Mouse (Mus musculus): Measurements from ENCODE around the gene Dapl1. TPM values are rescaled to one million over a fixed set of nuclear protein-coding genes. Genes with fewer than 3 reads are reported as not detected.

The Dapl1 gene
- total RNA-seq, 4 experiments from 2014 or later, result 0.83 TPM; not detected in 3

- no peak for DNase-seq (ENCODE audit: low spot score in 2 of 2)
These were observed 49.7 kb downstream of the Dapl1 start for GRCm38 (mm10) chr2:59533971-59534748.

GRCm38 (mm10) chr2:59536958-59537357 lies 52.5 kb downstream of the Dapl1 start:
- DNase-seq (ENCODE audit: low spot score in 2 of 2), result no peak

GRCm38 (mm10) chr2:59538031-59538430 lies 53.6 kb downstream of the Dapl1 start:
- peak; percentile 30 to 35 for DNase-seq (ENCODE audit: low spot score in 2 of 2)

GRCm38 (mm10) chr2:59539796-59540195 lies 55.3 kb downstream of the Dapl1 start:
- no peak for DNase-seq (ENCODE audit: low spot score in 2 of 2)

- peak; percentile 54 to 81 for DNase-seq (ENCODE audit: low spot score in 2 of 2)
These were observed 56.9 kb downstream of the Dapl1 start for GRCm38 (mm10) chr2:59541121-59541887.

- no peak for DNase-seq (ENCODE audit: low spot score in 2 of 2)
These were observed 59.2 kb downstream of the Dapl1 start for GRCm38 (mm10) chr2:59543543-59544065.

GRCm38 (mm10) chr2:59544237-59544909 lies 59.9 kb downstream of the Dapl1 start:
- no peak for DNase-seq (ENCODE audit: low spot score in 2 of 2)

- DNase-seq (ENCODE audit: low spot score in 2 of 2), result no peak
These were observed 60.5 kb downstream of the Dapl1 start for GRCm38 (mm10) chr2:59545001-59545400.

- DNase-seq (ENCODE audit: low spot score in 2 of 2), result no peak
These were observed 63.1 kb downstream of the Dapl1 start for GRCm38 (mm10) chr2:59547369-59548099.

GRCm38 (mm10) chr2:59552784-59553183 lies 68.3 kb downstream of the Dapl1 start:
- no peak for DNase-seq (ENCODE audit: low spot score in 2 of 2)

GRCm38 (mm10) chr2:59554373-59554940 lies 70.0 kb downstream of the Dapl1 start:
- DNase-seq (ENCODE audit: low spot score in 2 of 2), result no peak

Other genes starting within 250 kb of the Dapl1 start
- gene Tanc1, start 127.4 kb downstream of the Dapl1 start, total RNA-seq (2022), result 100 to 1,000 TPM in 2 of 4 experiments, 10 to 100 TPM in 2; 94.9 to 115 (median 106) TPM